Mouse (Mus musculus): ENCODE measurements around the gene Rab5b.

DNA sequence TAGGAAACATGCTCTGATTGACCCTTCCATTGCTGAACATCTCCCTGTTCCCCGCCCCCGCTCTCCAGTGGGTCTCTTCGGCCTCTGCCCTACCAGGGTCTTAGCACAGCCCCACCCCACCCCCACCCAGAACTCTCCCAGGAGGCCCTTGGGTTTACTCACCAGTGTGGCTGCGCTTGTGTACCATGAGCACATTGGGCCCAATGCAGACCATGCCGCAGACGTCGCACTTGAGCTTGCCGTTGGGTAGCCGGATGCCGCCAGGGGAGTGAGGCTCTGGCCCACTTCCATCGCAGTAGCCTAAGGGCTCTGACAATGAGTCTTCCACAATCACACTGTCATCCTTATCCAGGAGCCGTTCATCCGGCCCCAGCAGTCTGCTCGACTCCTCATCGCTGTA lies 55.2 kb downstream of the Rab5b start:
- TF ChIP-seq CTCF (IDR thresholded peaks at IDR 0.05; ENCODE audit: low read depth) (no peak), EP300 (IDR thresholded peaks at IDR 0.05; ENCODE audit: low read depth) (no peak)
